Mouse (Mus musculus) stomach, postnatal 0 days (tissue): ENCODE results near the gene Polr3b. TPM values are rescaled to one million over a fixed set of nuclear protein-coding genes. Genes with fewer than 3 reads are reported as not detected.

Experiments
- ATAC-seq: fragments of 200-750 bp; cut with Nextera tagmentation; 2 replicates; pipeline ENCODE4 v1.8.0; 2017; ENCODE audit not compliant: low FRiP score, low TSS enrichment
- DNase-seq: peaks from one replicate; pipeline ENCODE4 v3.0.0-alpha.2; 2016; ENCODE audit warnings: low spot score
- H3K27ac ChIP-seq: fragments of 300-500 bp; sonication (generic); replicated peaks from 2 replicates; pipeline ENCODE4 v1.5.1; 2014; ENCODE audit warnings: mild to moderate bottlenecking, control low read depth
- H3K27me3 ChIP-seq: fragments of 300-500 bp; sonication (generic); 2 replicates; pipeline ENCODE4 v1.6.1; 2014; ENCODE audit warnings: low read length; ENCODE audit not compliant: control insufficient read depth, insufficient read depth
- H3K36me3 ChIP-seq: fragments of 300-500 bp; sonication (generic); 2 replicates; pipeline ENCODE4 v1.6.1; 2014; ENCODE audit warnings: low read length, mixed read lengths; ENCODE audit not compliant: control insufficient read depth, insufficient read depth
- H3K4me1 ChIP-seq: fragments of 300-500 bp; sonication (generic); replicated peaks from 2 replicates; pipeline ENCODE4 v1.6.1; 2014; ENCODE audit warnings: antibody characterized with exemption; ENCODE audit not compliant: control insufficient read depth, insufficient read depth
- H3K4me2 ChIP-seq: fragments of 300-500 bp; sonication (generic); replicated peaks from 2 replicates; pipeline ENCODE4 v1.6.1; 2014; ENCODE audit warnings: low read depth, mild to moderate bottlenecking, control low read depth, moderate library complexity
- H3K4me3 ChIP-seq: fragments of 300-500 bp; sonication (generic); 2 replicates; pipeline ENCODE4 v1.5.1; 2014; ENCODE audit warnings: low read depth, low read length, control low read depth
- H3K9ac ChIP-seq: fragments of 300-500 bp; sonication (generic); 2 replicates; pipeline ENCODE4 v1.6.1; 2014; ENCODE audit warnings: mild to moderate bottlenecking, low read length, control low read depth, mixed read lengths
- H3K9me3 ChIP-seq: fragments of 300-500 bp; sonication (generic); 2 replicates; pipeline ENCODE4 v1.6.1; 2016; ENCODE audit warnings: low read length; ENCODE audit not compliant: control insufficient read depth
- CTCF ChIP-seq: IDR thresholded peaks from 2 replicates; pipeline ENCODE4 v1.5.1; 2016; ENCODE audit warnings: antibody characterized with exemption, low read depth, mild to moderate bottlenecking, moderate library complexity
- EP300 ChIP-seq: optimal IDR thresholded peaks from 2 replicates; pipeline ENCODE3; 2016; ENCODE audit warnings: antibody characterized with exemption
- WGBS: fragments of 180-500 bp; shearing (Covaris S2); extraction: QIAGEN DNeasy Blood & Tissue Kit; methylation state at CpG from one replicate; pipeline ENCODE4 v1.1.7; 2014; 5-methylcytosine and 5-hydroxymethylcytosine counted together
- polyA plus RNA-seq: library from polyadenylated mRNA; unstranded; fragments of >200 nt; fragmentation: Nextera tagmentation; extraction: Ambion mirVana; gene quantifications from 2 replicates; pipeline ENCODE4 v1.2.1, GENCODE M21; 2015

The Polr3b gene
- polyA plus RNA-seq, 1 experiment from 2014 or later, result 4.9 TPM

- Histone ChIP-seq H3K4me3 (no peak overlapping the region), H3K9me3 (no peaks in the 10 kb centered on the region), H3K4me2 (no peak overlapping the region), H3K27ac (no peak overlapping the region), H3K27me3 (no peaks in the 10 kb centered on the region), H3K4me1 (no peaks in the 10 kb centered on the region), H3K9ac (no peak overlapping the region), H3K36me3 (no peaks in the 10 kb centered on the region)
- no peak for ATAC-seq
- WGBS, result 87% methylated on average over 3 of the region's 3 CpGs
- TF ChIP-seq EP300 (no peak), CTCF (no peak)
- DNase-seq, result no peak
Observed at GRCm38 (mm10) chr10:84659281-84659680, 37.2 kb downstream of the Polr3b start.

GRCm38 (mm10) chr10:84662138-84662537 is 40.0 kb downstream of the Polr3b start:
- DNase-seq, result no peak
- H3K9me3 ChIP-seq, result no peaks in the 10 kb centered on the region
- H3K9ac ChIP-seq, result no peak overlapping the region
- TF ChIP-seq EP300 (no peak), CTCF (no peak)
- H3K27ac ChIP-seq, result no peak overlapping the region
- no peak overlapping the region for H3K4me2 ChIP-seq
- no peaks in the 10 kb centered on the region for H3K36me3 ChIP-seq
- no peaks in the 10 kb centered on the region for H3K27me3 ChIP-seq
- ATAC-seq, result no peak
- no peak overlapping the region for H3K4me3 ChIP-seq
- 91% methylated on average over 6 of the region's 6 CpGs for WGBS
- no peaks in the 10 kb centered on the region for H3K4me1 ChIP-seq

DNA sequence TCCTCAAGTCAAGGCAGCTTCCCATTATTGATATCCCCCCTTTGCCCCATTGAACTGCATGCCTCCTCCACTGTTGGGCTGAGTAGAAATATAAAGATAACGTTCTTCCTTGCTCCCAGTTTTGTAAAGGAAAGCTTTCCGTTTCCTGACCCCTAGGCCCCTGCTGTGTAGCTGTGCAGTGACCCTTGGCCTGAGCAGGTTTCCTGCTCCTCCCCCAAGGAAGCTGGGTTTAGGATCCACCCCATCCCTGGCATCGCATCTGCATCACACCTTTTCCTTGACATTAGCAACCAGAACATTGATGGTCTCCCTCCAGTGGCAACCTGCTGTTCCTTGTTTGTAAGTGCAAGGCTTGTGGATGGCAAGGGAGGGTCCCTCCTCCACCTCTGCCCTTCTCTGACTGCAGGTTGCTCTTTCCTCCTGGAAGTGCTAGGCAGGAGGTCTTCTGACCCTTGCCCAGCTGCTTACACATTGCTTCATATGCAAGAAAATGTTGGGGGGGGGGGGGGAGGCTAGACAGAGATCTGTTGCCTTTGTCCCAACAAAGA is 43.7 kb downstream of the Polr3b start:
- no peak overlapping the region for H3K27ac ChIP-seq
- no peaks in the 10 kb centered on the region for H3K27me3 ChIP-seq
- no peak for DNase-seq
- no peaks in the 10 kb centered on the region for H3K9me3 ChIP-seq
- WGBS, result 51% methylated on average over 3 of the region's 3 CpGs
- no peaks in the 10 kb centered on the region for H3K4me1 ChIP-seq
- no peak overlapping the region for H3K4me2 ChIP-seq
- no peak overlapping the region for H3K4me3 ChIP-seq
- ATAC-seq, result no peak
- H3K36me3 ChIP-seq, result 0 out of 2 replicates have a peak, but pooled peaks cover 3% of the 10 kb centered on the region
- TF ChIP-seq CTCF (no peak), EP300 (no peak)
- H3K9ac ChIP-seq, result no peak overlapping the region

DNA sequence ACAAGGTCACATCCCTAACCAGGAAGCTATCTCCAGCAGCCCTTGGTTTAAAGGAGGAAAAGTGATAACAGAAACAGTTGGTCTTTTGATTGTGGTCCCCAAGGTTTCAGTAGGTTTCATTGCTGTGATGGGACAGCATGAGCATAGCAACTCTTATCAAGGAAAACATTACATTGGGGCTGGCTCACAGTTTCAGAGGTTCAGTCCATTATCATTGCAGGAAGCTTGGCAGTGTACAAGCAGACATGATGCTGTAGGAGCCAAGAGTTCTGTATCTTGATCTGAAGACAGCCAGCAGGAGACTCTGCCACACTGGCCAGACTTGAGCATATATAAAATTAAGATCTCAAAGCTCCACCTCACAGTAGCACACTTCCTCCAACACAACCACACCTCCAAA is 53.6 kb downstream of the Polr3b start:
- no peak for TF ChIP-seq CTCF
- no peak for TF ChIP-seq EP300

DNA sequence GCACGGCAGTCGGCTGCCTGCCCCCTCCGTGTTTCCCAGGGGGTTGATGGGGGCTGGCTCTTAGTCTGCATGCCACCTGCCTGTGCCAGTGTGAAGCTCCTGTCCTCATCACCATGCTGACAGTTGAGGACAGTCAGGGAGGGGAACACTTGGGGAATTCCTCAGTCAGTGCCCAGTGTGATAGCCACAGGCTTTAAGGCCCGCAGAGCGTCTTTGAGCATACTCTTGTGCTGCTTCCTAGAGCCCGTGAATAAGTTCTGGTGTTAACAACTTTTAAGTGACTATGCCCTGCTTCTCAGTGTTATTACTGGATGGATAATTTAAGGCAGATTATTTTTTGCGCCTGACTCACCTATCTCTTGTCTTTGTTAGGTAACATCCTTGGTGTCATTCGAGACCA is 54.4 kb downstream of the Polr3b start:
- no peak overlapping the region for H3K4me2 ChIP-seq
- H3K4me1 ChIP-seq, result no peaks in the 10 kb centered on the region
- DNase-seq (no peak), ATAC-seq (no peak)
- WGBS, result 93% methylated on average over 8 of the region's 8 CpGs
- TF ChIP-seq EP300 (no peak), CTCF (no peak)
- no peak overlapping the region for H3K27ac ChIP-seq
- no peaks in the 10 kb centered on the region for H3K9me3 ChIP-seq
- no peak overlapping the region for H3K9ac ChIP-seq
- H3K36me3 ChIP-seq, result peaks cover 16% of the 10 kb centered on the region
- no peak overlapping the region for H3K4me3 ChIP-seq
- no peaks in the 10 kb centered on the region for H3K27me3 ChIP-seq

More for the DNA sequence above, 53.6 kb downstream of the Polr3b start:
- Histone ChIP-seq H3K4me2 (no peak overlapping the region), H3K9me3 (no peaks in the 10 kb centered on the region), H3K36me3 (peaks cover 16% of the 10 kb centered on the region), H3K9ac (no peak overlapping the region), H3K4me3 (no peak overlapping the region), H3K27me3 (no peaks in the 10 kb centered on the region), H3K27ac (no peak overlapping the region), H3K4me1 (no peaks in the 10 kb centered on the region)
- ATAC-seq (no peak), DNase-seq (no peak)

- 82% methylated on average over 3 of the region's 3 CpGs for WGBS
- no peak for ATAC-seq
- no peak for DNase-seq
Observed at GRCm38 (mm10) chr10:84677871-84678270, 55.8 kb downstream of the Polr3b start.

More at GRCm38 (mm10) chr10:84677871-84678270, 55.8 kb downstream of the Polr3b start:
- H3K27ac ChIP-seq, result no peak overlapping the region
- H3K4me3 ChIP-seq, result no peak overlapping the region
- H3K4me2 ChIP-seq, result no peak overlapping the region
- no peaks in the 10 kb centered on the region for H3K4me1 ChIP-seq
- H3K9ac ChIP-seq, result no peak overlapping the region
- no peaks in the 10 kb centered on the region for H3K9me3 ChIP-seq
- H3K27me3 ChIP-seq, result no peaks in the 10 kb centered on the region
- peaks cover 16% of the 10 kb centered on the region for H3K36me3 ChIP-seq
- TF ChIP-seq CTCF (no peak), EP300 (no peak)
